Mouse (Mus musculus) small intestine, adult 2 months (tissue): ENCODE measurements around the gene Rassf8. TPM values are rescaled to one million over a fixed set of nuclear protein-coding genes. Genes with fewer than 3 reads are reported as not detected.

ENCODE experiments used
- H3K27ac ChIP-seq: fragments of 200-500 bp; 2 replicates; pipeline ENCODE4 v1.5.1; 2012; ENCODE audit warnings: low read depth, low read length, control low read depth, inconsistent platforms; ENCODE audit not compliant: insufficient read depth
- H3K27me3 ChIP-seq: fragments of 200-500 bp; 2 replicates; pipeline ENCODE4 v1.6.1; 2012; ENCODE audit warnings: mild to moderate bottlenecking, moderate library complexity, low read length, inconsistent platforms; ENCODE audit not compliant: control insufficient read depth, insufficient read depth
- H3K36me3 ChIP-seq: fragments of 200-500 bp; 2 replicates; pipeline ENCODE4 v1.6.1; 2012; ENCODE audit warnings: mild to moderate bottlenecking, low read length, control low read depth, inconsistent platforms; ENCODE audit not compliant: control insufficient read depth, insufficient read depth
- H3K4me1 ChIP-seq: fragments of 200-500 bp; 2 replicates; pipeline ENCODE4 v1.6.1; 2012; ENCODE audit warnings: low read length, inconsistent platforms, mixed read lengths; ENCODE audit not compliant: control insufficient read depth, insufficient read depth, insufficient read length
- H3K4me3 ChIP-seq: fragments of 200-500 bp; 2 replicates; pipeline ENCODE4 v1.5.1; 2012; ENCODE audit warnings: low read depth, mild to moderate bottlenecking, control low read depth, inconsistent platforms, low read length, moderate library complexity
- CTCF ChIP-seq: fragments of 200-500 bp; IDR thresholded peaks from 2 replicates; pipeline ENCODE4 v1.5.1; 2012; ENCODE audit warnings: low read depth, mild to moderate bottlenecking, control low read depth, inconsistent platforms, low read length, moderate library complexity, mixed read lengths; ENCODE audit not compliant: insufficient replicate concordance, insufficient read length; ENCODE audit errors: extremely low read depth
- POLR2A ChIP-seq: fragments of 200-500 bp; IDR thresholded peaks from 2 replicates; pipeline ENCODE4 v1.6.1; 2012; ENCODE audit warnings: low read depth, mild to moderate bottlenecking, control low read depth, inconsistent platforms, low read length, moderate library complexity
- WGBS: fragments of 180-500 bp; shearing (Covaris S2); methylation state at CpG from one replicate; pipeline ENCODE4 v1.1.7; 2018; 5-methylcytosine and 5-hydroxymethylcytosine counted together
- polyA plus RNA-seq: library from polyadenylated mRNA; depleted of rRNA; stranded (reverse); fragments of >200 nt; gene quantifications from 2 replicates; pipeline ENCODE4 v1.2.3, GENCODE M21; 2012

Rassf8 gene
- polyA plus RNA-seq, 1 experiment: 1.1 TPM

GRCm38 (mm10) chr6:145854756-145855155, 108.2 kb downstream of the Rassf8 start:
- TF ChIP-seq CTCF (no peak), POLR2A (no peak)
- no peak overlapping the region for H3K4me3 ChIP-seq
- no peaks in the 10 kb centered on the region for H3K27me3 ChIP-seq
- 84% methylated on average over 5 of the region's 5 CpGs for WGBS
- H3K27ac ChIP-seq: no peak overlapping the region
- no peaks in the 10 kb centered on the region for H3K36me3 ChIP-seq
- no peaks in the 10 kb centered on the region for H3K4me1 ChIP-seq

- TF ChIP-seq CTCF (no peak), POLR2A (no peak)
Measured at GRCm38 (mm10) chr6:145855720-145856551, 109.4 kb downstream of the Rassf8 start.

GRCm38 (mm10) chr6:145857428-145857827, 110.9 kb downstream of the Rassf8 start:
- H3K4me3 ChIP-seq: no peak overlapping the region
- H3K27me3 ChIP-seq: peaks cover 2% of the 10 kb centered on the region; the same call in 1 of the 2 replicates
- TF ChIP-seq CTCF: no peak
- no peak for TF ChIP-seq POLR2A
- WGBS: 72% methylated on average over 7 of the region's 7 CpGs
- H3K4me1 ChIP-seq: no peaks in the 10 kb centered on the region
- no peaks in the 10 kb centered on the region for H3K36me3 ChIP-seq
- no peak overlapping the region for H3K27ac ChIP-seq

More at GRCm38 (mm10) chr6:145855720-145856551, 109.4 kb downstream of the Rassf8 start:
- Histone ChIP-seq H3K4me3 (no peak overlapping the region), H3K27ac (no peak overlapping the region), H3K36me3 (no peaks in the 10 kb centered on the region), H3K4me1 (no peaks in the 10 kb centered on the region), H3K27me3 (no peaks in the 10 kb centered on the region)
- WGBS: 11% methylated on average over 28 of the region's 28 CpGs

- Histone ChIP-seq H3K27ac (no peak overlapping the region), H3K27me3 (peaks cover 10% of the 10 kb centered on the region; the same call in 1 of the 2 replicates), H3K4me1 (no peaks in the 10 kb centered on the region), H3K36me3 (no peaks in the 10 kb centered on the region), H3K4me3 (no peak overlapping the region)
- WGBS: 51% methylated on average over 8 of the region's 8 CpGs
- no peak for TF ChIP-seq POLR2A
- no peak for TF ChIP-seq CTCF
Measured at GRCm38 (mm10) chr6:145858414-145858813, 111.9 kb downstream of the Rassf8 start.

GRCm38 (mm10) chr6:145860350-145860749, 113.8 kb downstream of the Rassf8 start:
- WGBS: 57% methylated on average over 2 of the region's 2 CpGs
- Histone ChIP-seq H3K4me3 (no peak overlapping the region), H3K27me3 (peaks cover 18% of the 10 kb centered on the region), H3K36me3 (no peaks in the 10 kb centered on the region), H3K4me1 (no peaks in the 10 kb centered on the region), H3K27ac (no peak overlapping the region)
- no peak for TF ChIP-seq POLR2A

- 75% methylated on average over 9 of the region's 9 CpGs for WGBS
- Histone ChIP-seq H3K4me1 (peaks cover 6% of the 10 kb centered on the region; the same call in 1 of the 2 replicates), H3K36me3 (no peaks in the 10 kb centered on the region), H3K27ac (no peak overlapping the region), H3K27me3 (peaks cover 29% of the 10 kb centered on the region), H3K4me3 (peak overlapping the region; percentile 18; the same call in 1 of the 2 replicates)
- TF ChIP-seq POLR2A (no peak), CTCF (no peak)
Measured at GRCm38 (mm10) chr6:145861462-145862227, 115.1 kb downstream of the Rassf8 start.

GRCm38 (mm10) chr6:145862321-145862720, 115.8 kb downstream of the Rassf8 start:
- no peak for TF ChIP-seq CTCF
- no peak for TF ChIP-seq POLR2A
- Histone ChIP-seq H3K4me1 (peaks cover 6% of the 10 kb centered on the region; the same call in 1 of the 2 replicates), H3K4me3 (peak overlapping the region; percentile 61), H3K36me3 (no peaks in the 10 kb centered on the region), H3K27me3 (peaks cover 29% of the 10 kb centered on the region), H3K27ac (no peak overlapping the region)
- WGBS: 32% methylated on average over 4 of the region's 4 CpGs
